Mouse (Mus musculus) megakaryocyte, embryonic 14.5 days (primary cell): Measurements from ENCODE around the gene Pnp.

ENCODE experiments used
- FLI1 ChIP-seq: IDR thresholded peaks from 2 replicates; pipeline ENCODE4 v1.6.1; 2012; ENCODE audit warnings: low read length, inconsistent platforms, mixed read lengths
- GATA1 ChIP-seq: IDR thresholded peaks from 3 replicates; pipeline ENCODE4 v1.6.1; 2012; ENCODE audit warnings: mixed read lengths, low read length, inconsistent platforms, borderline replicate concordance

DNA sequence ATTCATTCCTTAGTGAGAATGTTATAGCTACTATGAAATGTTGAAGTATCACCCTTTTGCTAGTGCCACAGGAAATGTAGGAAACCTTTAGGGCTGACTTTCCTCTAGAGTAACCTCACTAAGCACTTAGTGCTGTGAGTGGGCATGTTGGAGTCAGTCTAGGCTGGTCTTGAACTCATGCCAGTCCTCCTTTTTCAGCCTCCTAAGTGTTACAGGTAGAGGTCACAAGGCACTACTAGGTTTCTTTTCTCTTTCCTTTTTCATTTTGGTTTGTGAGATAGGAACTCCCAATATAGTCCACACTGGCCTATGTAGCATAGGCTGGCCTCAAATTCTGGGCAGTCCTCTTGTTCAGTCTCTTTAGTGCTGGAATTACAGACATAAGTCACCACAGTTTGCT is 35.5 kb upstream of the Pnp start:
- TF ChIP-seq GATA1 (no peak), FLI1 (no peak)
